Mouse (Mus musculus) embryonic facial prominence, embryonic 10.5 days (tissue): ENCODE measurements around the gene Nwd2. TPM values are rescaled to one million over a fixed set of nuclear protein-coding genes. Genes with fewer than 3 reads are reported as not detected.

Experiments
- DNase-seq: peaks from one replicate; pipeline ENCODE4 v3.0.0-alpha.2; 2017; ENCODE audit warnings: low spot score
- H3K27ac ChIP-seq: fragments of 300-500 bp; sonication (generic); replicated peaks from 2 replicates; pipeline ENCODE4 v1.5.1; 2016; ENCODE audit warnings: mild to moderate bottlenecking
- H3K27me3 ChIP-seq: fragments of 300-500 bp; sonication (generic); replicated peaks from 2 replicates; pipeline ENCODE4 v1.6.1; 2016; ENCODE audit warnings: low read depth, mild to moderate bottlenecking; ENCODE audit not compliant: poor library complexity, severe bottlenecking
- H3K36me3 ChIP-seq: fragments of 300-500 bp; sonication (generic); replicated peaks from 2 replicates; pipeline ENCODE4 v1.6.1; 2016; ENCODE audit warnings: mild to moderate bottlenecking, moderate library complexity
- H3K4me1 ChIP-seq: fragments of 300-500 bp; sonication (generic); 2 replicates; pipeline ENCODE4 v1.6.1; 2016
- H3K4me3 ChIP-seq: fragments of 300-500 bp; sonication (generic); 2 replicates; pipeline ENCODE4 v1.5.1; 2016; ENCODE audit warnings: mild to moderate bottlenecking, moderate library complexity
- H3K9me3 ChIP-seq: fragments of 300-500 bp; sonication (generic); 2 replicates; pipeline ENCODE4 v1.6.1; 2016; ENCODE audit warnings: mild to moderate bottlenecking
- WGBS: fragments of 180-500 bp; shearing (Covaris S2); methylation state at CpG from one replicate; pipeline ENCODE4 v1.1.7; 2016; 5-methylcytosine and 5-hydroxymethylcytosine counted together
- polyA plus RNA-seq: library from polyadenylated mRNA; unstranded; fragments of >200 nt; fragmentation: Nextera tagmentation; extraction: Ambion mirVana; gene quantifications from 2 replicates; pipeline ENCODE4 v1.2.1, GENCODE M21; 2016

Nwd2 gene
- polyA plus RNA-seq, 1 experiment from 2014 or later = 0.77 TPM

DNA sequence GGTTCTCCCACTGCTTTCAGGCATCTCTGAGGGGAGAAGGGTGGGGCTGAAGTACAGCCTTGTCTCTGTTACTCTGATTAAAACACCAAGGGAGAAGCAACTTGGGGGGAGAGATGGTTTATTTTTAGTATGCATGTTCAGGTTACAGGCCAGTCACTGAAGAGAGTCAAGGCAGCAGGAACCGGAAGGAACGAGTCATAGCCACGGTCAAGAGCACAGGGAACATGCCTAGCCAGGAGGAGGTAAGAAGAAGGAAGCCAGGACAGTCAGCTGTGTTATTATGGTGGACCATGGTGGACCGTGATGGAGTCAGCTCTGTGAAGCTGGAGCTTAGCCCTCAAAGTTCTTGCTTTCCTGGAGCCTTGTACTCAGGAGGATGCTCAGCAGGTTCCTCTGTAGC is 119.3 kb downstream of the Nwd2 start:
- 85% methylated on average over 4 of the region's 4 CpGs for WGBS
- no peaks in the 10 kb centered on the region for H3K36me3 ChIP-seq
- DNase-seq = no peak
- no peak overlapping the region for H3K27ac ChIP-seq
- H3K4me1 ChIP-seq = no peaks in the 10 kb centered on the region
- H3K27me3 ChIP-seq = no peaks in the 10 kb centered on the region
- H3K4me3 ChIP-seq = no peak overlapping the region
- no peaks in the 10 kb centered on the region for H3K9me3 ChIP-seq

DNA sequence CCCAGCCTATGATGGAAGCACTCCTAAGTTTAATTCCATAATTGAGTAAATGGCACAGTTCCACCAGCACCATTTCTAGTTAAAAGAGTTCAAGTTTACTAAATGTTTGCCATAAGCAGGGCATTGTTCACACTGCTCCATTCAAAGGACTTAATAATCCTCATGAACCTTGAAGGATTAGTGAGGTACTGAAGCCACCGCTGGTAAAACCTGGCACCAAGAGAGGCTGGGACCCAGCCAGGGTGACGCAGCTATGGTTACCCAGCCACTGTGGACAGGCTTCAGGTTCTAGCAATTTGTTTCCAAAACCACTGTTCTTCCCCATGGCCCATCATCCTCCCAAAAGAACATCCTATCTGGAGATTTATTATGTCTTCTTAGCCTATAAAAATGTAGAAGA is 124.1 kb downstream of the Nwd2 start:
- no peak for DNase-seq

DNA sequence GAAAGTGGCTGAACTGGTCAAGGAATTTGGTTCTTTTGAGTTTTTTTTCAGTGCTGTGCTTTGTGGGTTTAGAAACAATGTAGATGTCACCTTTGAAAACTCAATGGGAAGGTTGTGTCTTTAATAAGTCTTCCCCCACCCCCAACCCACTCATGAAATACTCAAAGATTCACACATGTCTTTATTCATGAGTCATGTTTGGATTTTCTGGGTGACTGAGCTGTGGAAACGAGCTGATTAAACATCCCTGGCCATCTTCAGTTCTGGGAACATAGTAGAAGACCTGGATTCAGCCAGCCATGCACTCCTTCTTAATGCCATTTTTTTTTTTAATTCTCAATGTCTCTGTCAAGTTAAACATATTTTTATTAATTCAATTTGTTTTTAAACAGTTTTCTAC is 124.7 kb downstream of the Nwd2 start:
- no peak overlapping the region for H3K4me3 ChIP-seq
- no peaks in the 10 kb centered on the region for H3K9me3 ChIP-seq
- no peaks in the 10 kb centered on the region for H3K27me3 ChIP-seq
- WGBS = 75% methylated on average over 1 of the region's 1 CpGs
- H3K4me1 ChIP-seq = no peaks in the 10 kb centered on the region
- no peak overlapping the region for H3K27ac ChIP-seq
- DNase-seq = no peak
- no peaks in the 10 kb centered on the region for H3K36me3 ChIP-seq

More for the DNA sequence above, 124.1 kb downstream of the Nwd2 start:
- 71% methylated on average over 2 of the region's 2 CpGs for WGBS
- Histone ChIP-seq H3K4me3 (no peak overlapping the region), H3K27me3 (no peaks in the 10 kb centered on the region), H3K9me3 (no peaks in the 10 kb centered on the region), H3K4me1 (no peaks in the 10 kb centered on the region), H3K27ac (no peak overlapping the region), H3K36me3 (no peaks in the 10 kb centered on the region)

DNA sequence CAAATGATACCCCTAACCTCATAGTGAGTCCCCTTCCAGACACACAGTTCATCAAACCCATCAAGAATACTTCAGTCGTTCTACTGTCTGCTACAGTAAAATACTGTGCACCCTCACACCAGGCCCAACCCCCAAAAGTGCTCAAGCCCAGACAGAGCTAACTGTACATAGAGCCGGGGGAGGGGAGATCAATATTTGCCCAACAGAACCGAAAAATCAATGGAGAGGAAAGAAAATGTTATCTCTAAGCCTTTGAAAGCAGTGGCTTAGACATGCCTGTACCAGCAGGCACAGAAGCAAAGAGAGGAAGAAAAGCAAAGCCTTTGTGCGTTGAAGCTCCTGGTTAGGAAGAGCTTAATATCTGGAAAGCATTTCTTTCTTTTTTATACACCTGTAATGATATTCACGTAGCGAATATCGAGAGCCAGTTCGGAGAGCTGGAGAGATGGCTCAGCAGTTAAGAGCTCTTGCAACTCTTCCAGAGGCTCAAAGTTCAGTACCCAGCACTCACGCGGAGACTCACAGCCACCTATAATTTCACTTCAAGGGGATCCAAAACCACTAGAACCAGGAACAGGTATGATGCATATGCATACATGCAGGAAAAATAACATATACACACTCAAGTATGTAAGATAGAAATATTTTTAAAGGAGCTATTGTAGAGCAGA is 139.4 kb downstream of the Nwd2 start:
- Histone ChIP-seq H3K4me1 (no peaks in the 10 kb centered on the region), H3K27ac (no peak overlapping the region), H3K4me3 (no peak overlapping the region), H3K27me3 (no peaks in the 10 kb centered on the region), H3K9me3 (no peaks in the 10 kb centered on the region), H3K36me3 (no peaks in the 10 kb centered on the region)
- DNase-seq = no peak
- 89% methylated on average over 10 of the region's 10 CpGs for WGBS

DNA sequence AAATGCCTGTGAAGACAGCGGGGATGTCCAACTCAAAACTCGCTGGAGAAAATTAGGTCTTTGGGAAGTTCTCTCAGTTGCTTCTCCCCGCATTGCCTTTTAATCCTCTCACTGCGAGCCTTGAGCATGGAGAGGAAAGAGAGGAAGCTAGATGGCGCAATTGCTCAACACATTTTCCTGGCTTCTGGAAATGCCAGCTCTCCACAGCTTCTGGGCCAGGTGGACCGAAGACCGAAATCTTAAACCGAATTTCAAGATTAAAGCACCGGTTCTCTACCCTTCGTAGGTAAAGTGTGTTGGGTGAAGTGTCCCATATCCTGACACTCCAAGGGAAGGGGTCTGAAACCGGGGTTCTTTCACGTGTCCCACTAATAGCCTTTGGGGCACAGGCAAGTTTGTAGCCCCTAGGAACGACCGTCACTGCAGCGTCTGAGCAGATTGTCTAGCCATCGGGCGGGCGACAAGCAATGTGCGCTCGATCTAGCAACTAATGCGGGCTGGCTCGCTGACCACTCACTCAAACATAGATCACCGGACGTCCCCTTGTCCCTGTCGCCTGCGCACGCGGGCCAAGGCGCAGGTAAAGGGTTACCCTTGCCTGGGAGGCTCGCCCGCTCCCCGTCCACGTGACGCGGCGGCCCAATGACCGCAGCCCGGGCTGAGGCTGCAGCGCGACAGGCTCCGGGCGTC is 163.1 kb downstream of the Nwd2 start, which contains the start of gene 0610040J01Rik:
0610040J01Rik (plus strand) TSS at position 545 of the 690 bp plus-strand sequence.
- Histone ChIP-seq H3K36me3 (no peaks in the 10 kb centered on the region), H3K27ac (peak within 1 kb of the TSS; percentile 69), H3K4me3 (peak within 1 kb of the TSS; percentile 69), H3K9me3 (0 out of 2 replicates have a peak, but pooled peaks cover 3% of the 10 kb centered on the region), H3K4me1 (peaks cover 9% of the 10 kb centered on the region), H3K27me3 (peaks cover 26% of the 10 kb centered on the region)
- DNase-seq = peak; percentile 80
- WGBS = 3% methylated on average over 42 of the region's 42 CpGs

DNA sequence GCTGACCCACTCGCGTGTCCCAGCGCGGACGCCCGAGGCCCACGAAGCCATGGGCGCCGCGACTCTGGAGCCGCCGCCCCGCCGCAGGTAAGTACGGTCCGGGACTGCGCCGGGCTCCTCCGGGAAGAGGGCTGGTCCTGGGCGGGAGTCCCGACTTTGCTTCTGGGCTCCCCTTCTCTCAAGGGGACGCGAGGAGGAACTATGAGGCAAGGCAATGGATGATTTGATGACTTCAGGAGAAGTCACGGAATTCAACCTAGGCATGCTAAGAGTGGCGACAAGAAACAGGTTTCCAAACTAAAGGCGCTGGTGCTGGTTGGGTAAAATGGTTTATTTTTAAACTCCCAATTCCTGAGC is 163.6 kb downstream of the Nwd2 start:
- DNase-seq = no peak
- H3K27me3 ChIP-seq = peaks cover 26% of the 10 kb centered on the region
- peaks cover 9% of the 10 kb centered on the region for H3K4me1 ChIP-seq
- H3K36me3 ChIP-seq = no peaks in the 10 kb centered on the region
- peak overlapping the region; percentile 69 for H3K4me3 ChIP-seq
- WGBS = under 1% methylated on average over 26 of the region's 26 CpGs
- H3K9me3 ChIP-seq = no peaks in the 10 kb centered on the region
- H3K27ac ChIP-seq = peak overlapping the region; percentile 69

DNA sequence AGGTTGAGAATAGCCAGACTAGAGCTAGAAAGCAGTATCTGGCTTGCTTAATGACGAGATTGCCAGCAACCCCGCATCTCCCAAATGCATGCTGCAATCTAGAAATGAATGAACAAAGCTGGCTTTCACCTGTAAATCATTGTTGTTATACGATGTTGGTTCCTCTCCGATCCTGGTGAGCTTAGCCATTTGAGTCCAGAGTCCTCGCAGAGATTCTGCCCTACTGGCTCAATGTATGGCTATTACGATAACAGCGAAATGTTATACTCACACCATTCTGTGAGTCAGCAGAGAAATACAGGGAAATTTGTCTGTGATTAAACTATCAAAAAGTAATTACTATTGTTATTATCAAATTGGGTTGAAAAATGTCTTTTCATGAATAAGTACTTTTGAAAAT is 167.7 kb downstream of the Nwd2 start:
- H3K27ac ChIP-seq = no peak overlapping the region
- no peak overlapping the region for H3K4me3 ChIP-seq
- H3K36me3 ChIP-seq = no peaks in the 10 kb centered on the region
- H3K4me1 ChIP-seq = peaks cover 9% of the 10 kb centered on the region
- DNase-seq = no peak
- WGBS = 89% methylated on average over 7 of the region's 7 CpGs
- peaks cover 26% of the 10 kb centered on the region for H3K27me3 ChIP-seq
- H3K9me3 ChIP-seq = no peaks in the 10 kb centered on the region

DNA sequence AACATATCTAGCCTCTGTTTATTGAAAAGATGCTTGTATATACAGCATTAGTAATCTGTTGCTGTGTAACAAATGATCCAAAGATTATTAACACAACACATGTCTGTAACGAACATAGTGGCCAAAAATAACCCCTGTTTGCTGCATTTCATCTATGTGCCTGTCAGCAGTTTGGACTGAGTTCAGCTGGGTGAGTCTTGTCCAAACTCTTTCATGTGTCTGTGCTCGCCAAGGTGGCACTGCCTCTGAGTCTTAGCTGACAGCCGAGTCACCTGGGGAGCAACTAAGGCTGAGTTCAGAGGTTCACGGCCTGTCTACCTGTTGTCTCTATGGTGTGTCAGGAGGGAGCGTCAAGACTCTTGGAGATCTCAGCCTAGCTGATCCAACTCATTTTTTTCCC is 168.4 kb downstream of the Nwd2 start:
- no peak overlapping the region for H3K27ac ChIP-seq
- WGBS = 87% methylated on average over 5 of the region's 5 CpGs
- H3K9me3 ChIP-seq = no peaks in the 10 kb centered on the region
- DNase-seq = no peak
- H3K36me3 ChIP-seq = no peaks in the 10 kb centered on the region
- H3K27me3 ChIP-seq = peaks cover 21% of the 10 kb centered on the region
- peaks cover 8% of the 10 kb centered on the region for H3K4me1 ChIP-seq
- no peak overlapping the region for H3K4me3 ChIP-seq

DNA sequence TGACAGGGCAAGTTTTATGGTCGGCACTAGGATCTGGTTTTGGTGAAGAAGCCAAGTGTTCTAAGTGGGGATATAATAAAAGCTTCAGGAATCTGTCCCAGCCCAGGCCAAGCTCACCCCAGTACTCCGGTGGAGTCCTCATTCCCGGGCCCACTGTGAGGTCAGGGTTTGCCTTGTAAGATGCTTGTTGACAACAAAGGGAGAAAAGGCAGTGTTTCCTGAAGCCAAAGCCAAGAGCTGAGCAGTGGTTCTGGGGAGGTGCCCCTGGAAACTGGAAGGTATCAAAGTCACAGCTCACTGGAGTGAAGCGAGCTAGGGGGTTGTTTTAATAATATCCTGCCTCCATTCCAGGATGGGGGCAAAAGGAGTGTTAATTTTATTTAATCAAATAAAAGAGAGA is 170.1 kb downstream of the Nwd2 start:
- WGBS = 72% methylated on average over 4 of the region's 4 CpGs

DNA sequence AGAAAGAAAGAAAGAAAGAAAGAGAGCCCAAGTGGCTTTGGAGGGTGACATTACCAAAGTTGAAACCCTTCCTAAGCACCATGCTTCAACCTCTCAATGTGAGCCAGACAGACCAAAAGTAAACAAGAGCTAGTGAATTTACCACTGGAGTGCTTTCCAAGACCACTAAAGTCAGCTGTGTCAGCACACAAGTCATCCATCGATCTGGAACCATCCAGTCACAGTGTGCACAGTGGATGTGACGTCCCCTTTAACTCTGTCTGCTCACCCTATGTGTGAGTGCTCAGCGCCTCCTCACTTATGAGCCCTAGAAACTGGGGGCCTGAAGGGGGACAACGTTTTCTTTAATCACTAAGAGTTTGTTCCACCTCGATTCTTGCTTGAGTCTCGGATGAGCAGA is 170.6 kb downstream of the Nwd2 start:
- 86% methylated on average over 6 of the region's 6 CpGs for WGBS
- Histone ChIP-seq H3K4me3 (no peak overlapping the region), H3K4me1 (peaks cover 6% of the 10 kb centered on the region; the same call in 1 of the 2 replicates), H3K27ac (no peak overlapping the region), H3K27me3 (no peaks in the 10 kb centered on the region; the same call in 1 of the 2 replicates), H3K36me3 (no peaks in the 10 kb centered on the region), H3K9me3 (no peaks in the 10 kb centered on the region)
- DNase-seq = no peak

More for the DNA sequence above, 170.1 kb downstream of the Nwd2 start:
- Histone ChIP-seq H3K9me3 (no peaks in the 10 kb centered on the region), H3K36me3 (no peaks in the 10 kb centered on the region), H3K27ac (no peak overlapping the region), H3K4me3 (no peak overlapping the region), H3K27me3 (peaks cover 4% of the 10 kb centered on the region), H3K4me1 (peaks cover 5% of the 10 kb centered on the region; the same call in 1 of the 2 replicates)
- DNase-seq = no peak

DNA sequence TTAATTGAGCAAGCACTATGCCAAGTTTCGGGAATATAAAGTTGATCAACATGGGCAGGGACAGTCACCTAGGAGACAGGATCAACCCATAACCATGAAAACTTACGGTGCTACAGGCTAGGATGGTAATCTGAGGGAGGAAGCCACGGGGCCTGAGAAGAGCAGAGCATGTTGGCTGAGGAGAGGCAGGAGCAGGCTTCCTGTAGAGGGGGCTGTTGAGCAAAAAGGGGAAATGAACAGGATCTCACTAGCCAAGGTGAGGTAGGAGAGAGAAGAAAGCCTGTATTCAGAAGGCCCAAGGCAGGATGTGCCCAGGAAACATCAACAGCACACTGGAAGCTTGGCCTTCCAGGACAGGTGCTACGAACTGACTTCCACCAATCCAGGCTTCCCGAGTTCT is 172.3 kb downstream of the Nwd2 start:
- Histone ChIP-seq H3K9me3 (no peaks in the 10 kb centered on the region), H3K27ac (no peak overlapping the region), H3K36me3 (no peaks in the 10 kb centered on the region), H3K4me3 (no peak overlapping the region), H3K27me3 (no peaks in the 10 kb centered on the region), H3K4me1 (peaks cover 6% of the 10 kb centered on the region; the same call in 1 of the 2 replicates)
- 92% methylated on average over 5 of the region's 5 CpGs for WGBS
- DNase-seq = no peak

DNA sequence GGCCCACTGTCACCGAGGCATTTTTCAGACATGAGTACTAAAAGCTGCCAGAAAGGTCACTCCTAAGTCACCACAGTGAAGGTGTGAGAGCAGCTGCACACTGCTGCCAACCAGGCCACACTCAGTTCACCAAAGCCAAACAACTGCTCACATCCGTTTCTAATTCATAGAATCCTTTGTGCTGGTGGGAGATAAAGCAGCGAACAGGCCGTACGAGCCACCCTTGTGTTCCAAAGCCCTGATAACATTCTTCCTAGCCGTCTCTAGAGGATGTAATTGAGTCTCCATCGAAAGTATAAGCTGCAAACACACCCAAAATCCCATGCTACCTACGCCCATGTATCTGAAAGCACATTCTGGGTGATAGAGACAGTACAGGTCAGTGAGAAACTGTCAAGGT is 173.0 kb downstream of the Nwd2 start:
- H3K36me3 ChIP-seq = no peaks in the 10 kb centered on the region
- H3K4me3 ChIP-seq = no peak overlapping the region
- 78% methylated on average over 8 of the region's 8 CpGs for WGBS
- no peaks in the 10 kb centered on the region for H3K9me3 ChIP-seq
- H3K27ac ChIP-seq = no peak overlapping the region
- no peak for DNase-seq
- H3K27me3 ChIP-seq = no peaks in the 10 kb centered on the region
- H3K4me1 ChIP-seq = peaks cover 10% of the 10 kb centered on the region
